ENCODE assay signal across 8 mouse cellular contexts in genomic region chr9:32646539-32647258, GRCm38 (mm10). TPM values are rescaled to one million over a fixed set of nuclear protein-coding genes. Genes with fewer than 3 reads are reported as not detected.
DNase-seq lines count a peak whose midpoint lies in the region; ATAC-seq and TF ChIP-seq lines count a peak whose summit lies in the region.
"Had no signal": no experiment of that assay in that cellular context is flagged by ENCODE, and none has a peak within 500 bp of the region (broad histone marks: within the 10 kb centered on the region; RNA-seq: fewer than 3 reads in every experiment).

No protein-coding gene starts in this region.

- no peaks in the 10 kb centered on the region for H3K9me3 ChIP-seq in intestine, embryonic 14.5 days (ENCODE audit: control insufficient read depth, low read length)

- no peak for TF ChIP-seq CTCF in lung, adult 2 months (IDR thresholded peaks at IDR 0.05; ENCODE audit: insufficient read depth, low read length)

- WGBS in intestine, embryonic 14.5 days: 17% methylated on average over 11 of the region's 11 CpGs
- WGBS in lung, adult 2 months: 14% methylated on average over 11 of the region's 11 CpGs

- peak; percentile 82 for ATAC-seq in intestine, embryonic 14.5 days (replicated peaks; ENCODE audit: low FRiP score, low TSS enrichment, low read depth)
- no peak for ATAC-seq in megakaryocyte-erythroid progenitor cell, adult 5-6 weeks (replicated peaks; ENCODE audit: low FRiP score, low TSS enrichment, poor library complexity, severe bottlenecking)

- no peak overlapping the region for H3K9ac ChIP-seq in intestine, embryonic 14.5 days (ENCODE audit: low read length)

- no peaks in the 10 kb centered on the region for H3K36me3 ChIP-seq in intestine, embryonic 14.5 days (ENCODE audit: control insufficient read depth, insufficient read depth, low read length)

- H3K27ac ChIP-seq in intestine, embryonic 14.5 days (ENCODE audit: low read depth): peak overlapping the region; percentile 77
- H3K27ac ChIP-seq: macrophage had no signal

- H3K4me2 ChIP-seq in intestine, embryonic 14.5 days (ENCODE audit: low read length): peak overlapping the region; percentile 47

- H3K27me3 ChIP-seq in intestine, embryonic 14.5 days (replicated peaks; ENCODE audit: control insufficient read depth, insufficient read depth, low read length): no peaks in the 10 kb centered on the region

- peaks cover 25% of the 10 kb centered on the region for H3K4me1 ChIP-seq in intestine, embryonic 14.5 days (replicated peaks; ENCODE audit: control insufficient read depth, insufficient read depth, low read length)
- peaks cover 12% of the 10 kb centered on the region; the same call in 1 of the 2 replicates for H3K4me1 ChIP-seq in lung, adult 2 months (ENCODE audit: control insufficient read depth, insufficient read depth, low read length)

- peak overlapping the region; percentile 13; the same call in 1 of the 2 replicates for H3K4me3 ChIP-seq in intestine, embryonic 14.5 days (ENCODE audit: low read depth, low read length)
- H3K4me3 ChIP-seq in lung, adult 2 months (replicated peaks; ENCODE audit: extremely low read depth, low read depth, low read length): peak overlapping the region; percentile 46

- intact Hi-C loops in left cerebral cortex, postnatal 25 days (cut with DNase I): no loop called here

- peak; percentile 45 for DNase-seq in embryo, embryonic 10 days (ENCODE audit: low spot score)
- peak; percentile 67 for DNase-seq in gastrocnemius, adult 18-20 months (ENCODE audit: low spot score)
- peak; percentile 65 for DNase-seq in intestine, embryonic 14.5 days (ENCODE audit: low spot score)
- DNase-seq in lung, adult 2 months: peak; percentile 28
- DNase-seq in thymus, postnatal 4 days: no peak
- DNase-seq in left cerebral cortex, postnatal 25 days (ENCODE audit: low spot score in 2 of 2): no peak

- TF ChIP-seq POLR2A in lung, adult 2 months (IDR thresholded peaks at IDR 0.05; ENCODE audit: borderline replicate concordance, extremely low read depth, low read depth, low read length): no peak

RNA-seq across cellular contexts. Expression of gene Ets1, which starts 10.7 kb away (rescaled TPM):
- 10 to 100 TPM in 1 of 2 experiments, 1 to 10 TPM in 1; 6.8 to 15.2 TPM for total RNA-seq in gastrocnemius, adult 18-20 months (2021)
- 46.3 and 51.3 TPM in 2 replicates for polyA plus RNA-seq in intestine, embryonic 14.5 days (2014; fragmentation: Nextera tagmentation; extraction: Ambion mirVana)
- 57.3 and 67.2 TPM in 2 replicates for polyA plus RNA-seq in lung, adult 2 months (2012; rRNA removed)
- 10 to 100 TPM; 11.2 to 12.9 TPM for total RNA-seq in left cerebral cortex, postnatal 25 days (2021)
- 9.9 and 13.4 TPM in 2 replicates for total RNA-seq in megakaryocyte-erythroid progenitor cell, adult 5-6 weeks (2014; fragmentation: Nextera tagmentation)
- total RNA-seq in megakaryocyte-erythroid progenitor cell, adult 5-6 weeks (2017): 3.2 and 11.0 TPM in 2 replicates

Comparison
In these comparisons a context has a peak if more than half of its experiments do, and no peak if none do; other contexts are left out.
1. DNase-seq: peak in embryo, embryonic 10 days (single experiment), gastrocnemius, adult 18-20 months (single experiment), intestine, embryonic 14.5 days (single experiment) and lung, adult 2 months (single experiment); none in thymus, postnatal 4 days (single experiment) and left cerebral cortex, postnatal 25 days (0 of 2).